29 mouse cellular contexts compared by ENCODE assay signal in the genomic region with DNA sequence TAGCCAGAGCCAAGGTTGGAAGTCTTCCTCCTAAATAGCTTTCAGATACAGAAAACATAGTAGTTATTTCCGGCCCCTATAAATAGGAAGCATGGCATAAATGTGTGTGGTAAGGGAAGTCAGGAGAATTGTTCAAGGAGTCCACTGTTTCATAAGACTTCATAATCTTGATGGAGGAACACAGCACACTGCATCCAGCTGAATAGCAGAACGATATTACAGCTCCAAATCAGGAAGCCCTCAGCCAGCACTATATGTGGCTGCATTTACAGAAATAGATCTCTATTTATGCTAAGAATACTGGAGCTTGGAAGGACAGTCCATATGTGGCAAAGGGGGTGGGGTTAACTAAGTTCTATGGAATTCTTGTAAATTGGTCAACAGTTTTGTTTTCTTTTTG.
"Had no signal": no experiment of that assay in that cellular context is flagged by ENCODE, and none has a peak within 500 bp of the region (broad histone marks: within the 10 kb centered on the region; RNA-seq: fewer than 3 reads in every experiment).

No protein-coding gene starts in this region.

- H3K9me3 ChIP-seq: limb, embryonic 10.5 days; limb, embryonic 12.5 days; limb, embryonic 13.5 days; limb, embryonic 15.5 days; liver, embryonic 12.5 days; liver, embryonic 13.5 days; liver, embryonic 15.5 days; lung, embryonic 15.5 days; megakaryocyte, embryonic 14.5 days; midbrain, embryonic 10.5 days; midbrain, embryonic 12.5 days; midbrain, embryonic 13.5 days; midbrain, embryonic 15.5 days had no signal

- H3K4me1 ChIP-seq: limb, embryonic 10.5 days; limb, embryonic 12.5 days; limb, embryonic 13.5 days; limb, embryonic 15.5 days; liver, embryonic 12.5 days; liver, embryonic 13.5 days; liver, embryonic 15.5 days; lung, embryonic 15.5 days; megakaryocyte, embryonic 14.5 days; midbrain, embryonic 10.5 days; midbrain, embryonic 12.5 days; midbrain, embryonic 13.5 days; midbrain, embryonic 15.5 days had no signal

- H3K4me3 ChIP-seq: limb, embryonic 10.5 days; limb, embryonic 12.5 days; limb, embryonic 13.5 days; limb, embryonic 15.5 days; liver, embryonic 12.5 days; liver, embryonic 13.5 days; liver, embryonic 15.5 days; lung, embryonic 15.5 days; megakaryocyte, embryonic 14.5 days; midbrain, embryonic 10.5 days; midbrain, embryonic 12.5 days; midbrain, embryonic 13.5 days; midbrain, embryonic 15.5 days; myocyte had no signal

- H3K27me3 ChIP-seq: limb, embryonic 12.5 days; limb, embryonic 13.5 days; limb, embryonic 15.5 days; liver, embryonic 12.5 days; liver, embryonic 13.5 days; liver, embryonic 15.5 days; lung, embryonic 15.5 days; megakaryocyte, embryonic 14.5 days; midbrain, embryonic 12.5 days; midbrain, embryonic 13.5 days; midbrain, embryonic 15.5 days had no signal

- H3K36me3 ChIP-seq: limb, embryonic 10.5 days; limb, embryonic 12.5 days; limb, embryonic 13.5 days; limb, embryonic 15.5 days; liver, embryonic 12.5 days; liver, embryonic 13.5 days; liver, embryonic 15.5 days; lung, embryonic 15.5 days; midbrain, embryonic 10.5 days; midbrain, embryonic 12.5 days; midbrain, embryonic 13.5 days; midbrain, embryonic 15.5 days had no signal

- DNase-seq: left cerebral cortex, postnatal 4 days; liver; liver, embryonic 13.5 days; liver, postnatal 0 days; lung, adult 18-20 months; lung, adult 2 months; lung, embryonic 14.5 days; lung, postnatal 10 days; lung, postnatal 14 days; lung, postnatal 36 days; lung, postnatal 4 days; midbrain, embryonic 14.5 days had no signal

- ATAC-seq: liver, embryonic 12.5 days; liver, postnatal 0 days; lung, postnatal 0 days; midbrain, embryonic 13.5 days; midbrain, embryonic 15.5 days; midbrain, embryonic 16.5 days had no signal

- H3K27ac ChIP-seq: limb, embryonic 10.5 days; limb, embryonic 12.5 days; limb, embryonic 13.5 days; limb, embryonic 15.5 days; liver, embryonic 12.5 days; liver, embryonic 13.5 days; liver, embryonic 14.5 days; liver, embryonic 15.5 days; lung, embryonic 15.5 days; macrophage; midbrain, embryonic 10.5 days; midbrain, embryonic 12.5 days; midbrain, embryonic 13.5 days; midbrain, embryonic 15.5 days had no signal
